Mouse (Mus musculus) stomach, embryonic 15.5 days (tissue): Measurements from ENCODE around the gene Cdc42ep1. TPM values are rescaled to one million over a fixed set of nuclear protein-coding genes. Genes with fewer than 3 reads are reported as not detected.

ENCODE experiments used
- ATAC-seq: fragments of 200-750 bp; cut with Nextera tagmentation; 2 replicates; pipeline ENCODE4 v1.8.0; 2017; ENCODE audit warnings: low read depth, moderate number of reproducible peaks, moderate TSS enrichment; ENCODE audit not compliant: insufficient read depth, low FRiP score
- H3K27ac ChIP-seq: fragments of 300-500 bp; sonication (generic); 2 replicates; pipeline ENCODE4 v1.5.1; 2015; ENCODE audit warnings: mild to moderate bottlenecking, inconsistent platforms
- H3K27me3 ChIP-seq: fragments of 300-500 bp; sonication (generic); replicated peaks from 2 replicates; pipeline ENCODE4 v1.6.1; 2015; ENCODE audit warnings: inconsistent platforms
- H3K36me3 ChIP-seq: fragments of 300-500 bp; sonication (generic); 2 replicates; pipeline ENCODE4 v1.6.1; 2015; ENCODE audit warnings: inconsistent platforms
- H3K4me1 ChIP-seq: fragments of 300-500 bp; sonication (generic); 2 replicates; pipeline ENCODE4 v1.6.1; 2015; ENCODE audit warnings: inconsistent platforms
- H3K4me2 ChIP-seq: fragments of 300-500 bp; sonication (generic); 2 replicates; pipeline ENCODE4 v1.6.1; 2015; ENCODE audit warnings: mild to moderate bottlenecking, inconsistent platforms
- H3K4me3 ChIP-seq: fragments of 300-500 bp; sonication (generic); replicated peaks from 2 replicates; pipeline ENCODE4 v1.5.1; 2015; ENCODE audit warnings: inconsistent platforms
- H3K9ac ChIP-seq: fragments of 300-500 bp; sonication (generic); 2 replicates; pipeline ENCODE4 v1.6.1; 2015; ENCODE audit warnings: inconsistent platforms
- H3K9me3 ChIP-seq: fragments of 300-500 bp; sonication (generic); 2 replicates; pipeline ENCODE4 v1.6.1; 2016; ENCODE audit warnings: inconsistent platforms
- WGBS: fragments of 180-500 bp; shearing (Covaris S2); methylation state at CpG from one replicate; pipeline ENCODE4 v1.1.7; 2015; 5-methylcytosine and 5-hydroxymethylcytosine counted together
- polyA plus RNA-seq: library from polyadenylated mRNA; unstranded; fragments of >200 nt; fragmentation: Nextera tagmentation; extraction: Ambion mirVana; gene quantifications from 2 replicates; pipeline ENCODE4 v1.2.1, GENCODE M21; 2015

Gene Cdc42ep1
- polyA plus RNA-seq, 1 experiment from 2014 or later = 54.1 TPM

DNA sequence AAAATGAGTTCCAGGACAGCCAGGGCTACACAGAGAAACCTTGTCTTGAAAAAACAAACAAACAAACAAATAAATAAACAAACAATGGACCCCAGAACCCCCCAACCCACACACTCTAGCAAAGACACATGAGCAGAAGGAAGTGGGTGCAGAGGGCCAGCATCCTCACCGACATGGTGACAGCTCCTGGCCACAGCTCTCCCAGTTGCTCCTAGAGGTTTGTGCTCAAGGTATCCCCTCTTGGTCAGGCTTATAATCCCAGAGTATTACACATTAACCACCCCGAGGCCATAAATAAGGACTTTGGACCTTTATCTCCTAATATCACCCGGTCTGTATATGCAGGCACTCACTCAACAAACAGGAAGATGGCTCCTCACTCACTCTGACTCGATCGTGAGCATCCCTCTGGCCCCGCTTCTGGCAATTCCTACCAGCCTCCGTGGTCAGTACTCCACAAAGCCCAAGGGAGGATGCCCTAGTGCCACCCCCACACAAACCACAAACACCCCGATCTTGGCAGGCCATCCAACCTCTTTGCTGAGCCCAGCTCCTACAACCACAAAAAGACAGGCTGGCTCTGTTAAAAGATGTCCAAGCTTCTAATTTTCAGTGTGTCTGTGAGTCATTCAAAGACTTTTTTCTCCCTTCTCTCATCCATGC lies 13.0 kb downstream of the Cdc42ep1 start, which contains the start of gene Lgals2:
TSS of gene Lgals2 (minus strand) at position 227 of the 663 bp plus-strand sequence.
- no peaks in the 10 kb centered on the region for H3K9me3 ChIP-seq
- H3K4me2 ChIP-seq = no peak within 1 kb of the TSS
- H3K4me3 ChIP-seq = no peak within 1 kb of the TSS; the same call in 1 of the 2 replicates
- H3K27ac ChIP-seq = no peak within 1 kb of the TSS
- ATAC-seq = no peak
- H3K9ac ChIP-seq = no peak within 1 kb of the TSS
- peaks cover 12% of the 10 kb centered on the region for H3K4me1 ChIP-seq
- no peaks in the 10 kb centered on the region for H3K27me3 ChIP-seq
- H3K36me3 ChIP-seq = no peaks in the 10 kb centered on the region
- WGBS = 64% methylated on average over 8 of the region's 8 CpGs

DNA sequence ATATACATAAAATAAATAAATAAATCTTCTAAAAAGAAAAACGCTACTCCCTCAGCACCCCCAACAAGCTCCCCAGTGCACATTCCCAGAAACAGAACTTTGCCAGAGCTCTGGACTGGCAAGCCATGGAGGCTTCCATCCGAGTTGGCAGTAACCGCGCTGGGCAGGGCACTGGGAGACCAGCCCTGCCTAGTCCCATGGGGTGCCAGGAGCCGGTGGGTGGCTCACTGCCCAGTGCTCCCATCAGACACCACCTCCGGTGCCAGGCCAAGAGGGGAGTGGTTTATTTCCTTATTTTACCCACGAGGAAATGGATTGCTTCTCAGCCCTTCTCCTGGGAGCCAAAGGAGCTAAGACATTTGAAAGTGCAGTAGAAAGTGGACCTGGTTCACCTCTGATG lies 14.6 kb downstream of the Cdc42ep1 start:
- no peak overlapping the region for H3K4me2 ChIP-seq
- no peak overlapping the region for H3K4me3 ChIP-seq
- no peak overlapping the region for H3K27ac ChIP-seq
- H3K36me3 ChIP-seq = no peaks in the 10 kb centered on the region
- no peak overlapping the region for H3K9ac ChIP-seq
- WGBS = 74% methylated on average over 7 of the region's 7 CpGs
- ATAC-seq = no peak
- H3K27me3 ChIP-seq = no peaks in the 10 kb centered on the region
- H3K9me3 ChIP-seq = no peaks in the 10 kb centered on the region
- no peaks in the 10 kb centered on the region for H3K4me1 ChIP-seq

DNA sequence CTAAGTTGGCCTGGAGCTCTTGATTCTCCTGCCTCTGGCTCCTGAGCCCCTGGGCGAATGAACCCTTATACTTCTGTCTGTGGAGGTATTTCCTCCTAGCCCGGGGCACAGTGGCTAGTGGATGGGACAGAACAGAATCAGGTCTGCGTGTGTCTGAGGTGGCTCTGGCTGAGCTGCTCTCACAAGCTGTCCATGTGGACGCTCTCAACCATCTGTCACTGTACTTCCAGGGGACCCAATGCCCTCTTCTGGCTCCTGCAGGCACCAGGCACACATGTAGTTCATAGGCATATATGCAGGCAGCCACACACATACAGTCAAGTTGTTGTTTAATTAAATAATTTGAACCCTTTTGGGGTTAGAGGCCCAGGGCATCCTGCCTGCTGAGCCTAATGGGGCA lies 16.9 kb downstream of the Cdc42ep1 start:
- Histone ChIP-seq H3K4me3 (no peak overlapping the region), H3K27ac (no peak overlapping the region), H3K9me3 (no peaks in the 10 kb centered on the region), H3K36me3 (no peaks in the 10 kb centered on the region), H3K27me3 (no peaks in the 10 kb centered on the region), H3K4me1 (peaks cover 6% of the 10 kb centered on the region; the same call in 1 of the 2 replicates), H3K9ac (no peak overlapping the region), H3K4me2 (no peak overlapping the region)
- ATAC-seq = no peak
- 66% methylated on average over 4 of the region's 4 CpGs for WGBS

DNA sequence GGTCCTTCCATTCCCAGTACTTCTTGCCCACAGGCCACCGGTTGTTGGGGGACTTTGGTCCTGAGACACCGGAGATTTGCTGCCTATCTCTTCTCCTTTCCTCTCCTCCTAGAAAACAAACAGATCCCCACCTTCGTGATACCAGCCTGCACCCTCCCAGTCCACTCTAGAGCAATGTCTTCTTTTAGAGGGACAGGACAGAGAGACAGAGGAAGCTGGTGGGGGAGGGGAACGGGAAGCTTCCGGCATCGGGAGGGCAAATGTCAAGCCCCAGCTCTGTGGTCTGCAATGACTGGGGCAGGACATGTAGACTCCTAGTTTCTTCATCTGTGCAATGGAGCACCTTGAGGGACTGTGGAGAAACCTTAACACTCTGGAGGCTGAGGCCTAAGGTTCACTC lies 17.3 kb downstream of the Cdc42ep1 start:
- no peak for ATAC-seq
- H3K4me3 ChIP-seq = no peak overlapping the region
- 57% methylated on average over 6 of the region's 6 CpGs for WGBS
- H3K27ac ChIP-seq = no peak overlapping the region
- no peaks in the 10 kb centered on the region for H3K9me3 ChIP-seq
- no peaks in the 10 kb centered on the region for H3K36me3 ChIP-seq
- no peak overlapping the region for H3K4me2 ChIP-seq
- H3K9ac ChIP-seq = no peak overlapping the region
- H3K27me3 ChIP-seq = no peaks in the 10 kb centered on the region
- peaks cover 6% of the 10 kb centered on the region; the same call in 1 of the 2 replicates for H3K4me1 ChIP-seq

DNA sequence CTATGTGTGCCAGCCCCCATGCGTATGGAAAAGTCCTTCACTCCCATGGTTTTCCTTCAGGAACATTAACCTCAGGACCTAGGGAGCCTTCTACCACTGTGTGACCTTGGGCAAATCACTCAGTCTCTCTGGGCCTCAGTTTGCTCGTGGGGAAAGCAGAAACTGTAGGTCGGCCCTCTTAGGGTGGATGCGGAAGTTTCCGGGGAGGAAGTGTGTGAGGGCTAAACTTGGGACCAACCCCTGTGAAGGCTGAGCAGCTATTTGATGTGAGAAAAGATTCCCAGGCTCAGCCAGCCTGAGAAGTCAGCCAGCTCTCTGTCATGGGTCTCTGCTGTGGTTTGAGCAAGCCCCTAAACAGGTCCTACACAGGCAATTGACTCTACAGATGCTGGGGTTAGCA lies 19.9 kb downstream of the Cdc42ep1 start:
- no peak overlapping the region for H3K9ac ChIP-seq
- H3K27me3 ChIP-seq = no peaks in the 10 kb centered on the region
- peaks cover 6% of the 10 kb centered on the region; the same call in 1 of the 2 replicates for H3K4me1 ChIP-seq
- H3K9me3 ChIP-seq = no peaks in the 10 kb centered on the region
- no peak for ATAC-seq
- H3K36me3 ChIP-seq = no peaks in the 10 kb centered on the region
- H3K4me3 ChIP-seq = no peak overlapping the region
- no peak overlapping the region for H3K27ac ChIP-seq
- 79% methylated on average over 5 of the region's 5 CpGs for WGBS
- H3K4me2 ChIP-seq = no peak overlapping the region

DNA sequence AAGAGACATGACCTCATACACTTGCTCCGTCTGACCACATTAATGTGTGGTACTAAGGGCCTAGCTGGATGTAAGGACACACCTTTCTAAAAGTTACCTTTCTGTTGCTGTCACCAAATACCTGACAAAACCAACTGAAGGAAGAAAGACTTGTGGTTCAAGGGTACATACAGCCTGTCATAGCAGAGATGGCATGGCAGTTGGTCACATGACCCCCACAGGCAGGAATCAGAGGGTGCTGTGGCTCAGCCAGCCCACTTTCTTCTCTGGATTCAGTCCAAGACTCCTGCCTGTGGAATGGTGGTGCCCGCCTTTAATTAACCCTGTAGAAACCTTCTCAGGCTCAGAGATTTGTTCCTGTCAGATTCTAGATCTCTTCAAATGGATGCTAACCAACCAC lies 20.7 kb downstream of the Cdc42ep1 start:
- Histone ChIP-seq H3K9me3 (no peaks in the 10 kb centered on the region), H3K27me3 (no peaks in the 10 kb centered on the region), H3K4me2 (no peak overlapping the region), H3K4me1 (peaks cover 12% of the 10 kb centered on the region), H3K27ac (no peak overlapping the region), H3K4me3 (no peak overlapping the region), H3K36me3 (no peaks in the 10 kb centered on the region), H3K9ac (no peak overlapping the region)
- no peak for ATAC-seq
- 56% methylated on average over 2 of the region's 2 CpGs for WGBS

DNA sequence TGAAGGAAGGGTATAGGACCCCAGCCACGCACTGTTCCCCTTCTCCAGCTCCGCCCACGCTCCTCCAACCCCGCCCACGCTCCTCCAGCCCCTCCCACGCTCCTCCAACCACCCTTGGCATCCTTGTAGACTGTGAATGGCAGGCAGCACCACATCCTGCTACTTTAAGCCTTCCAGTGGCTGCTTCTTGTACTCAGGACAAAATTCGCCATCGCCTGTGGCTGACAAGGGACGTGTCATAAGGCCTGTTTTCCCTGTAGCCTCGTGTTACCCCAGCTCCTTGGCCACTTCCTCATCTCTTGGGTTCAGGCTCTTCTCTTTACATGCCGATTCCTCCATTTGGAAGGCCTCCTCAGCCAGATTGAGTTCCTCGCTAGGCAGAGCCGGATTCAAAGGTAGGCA lies 21.4 kb downstream of the Cdc42ep1 start:
- 52% methylated on average over 13 of the region's 13 CpGs for WGBS
- no peaks in the 10 kb centered on the region for H3K27me3 ChIP-seq
- H3K4me2 ChIP-seq = no peak overlapping the region
- ATAC-seq = no peak
- H3K27ac ChIP-seq = peak overlapping the region; percentile 22; the same call in 1 of the 2 replicates
- H3K4me3 ChIP-seq = no peak overlapping the region
- peaks cover 19% of the 10 kb centered on the region for H3K4me1 ChIP-seq
- H3K36me3 ChIP-seq = no peaks in the 10 kb centered on the region
- H3K9me3 ChIP-seq = no peaks in the 10 kb centered on the region
- H3K9ac ChIP-seq = no peak overlapping the region

DNA sequence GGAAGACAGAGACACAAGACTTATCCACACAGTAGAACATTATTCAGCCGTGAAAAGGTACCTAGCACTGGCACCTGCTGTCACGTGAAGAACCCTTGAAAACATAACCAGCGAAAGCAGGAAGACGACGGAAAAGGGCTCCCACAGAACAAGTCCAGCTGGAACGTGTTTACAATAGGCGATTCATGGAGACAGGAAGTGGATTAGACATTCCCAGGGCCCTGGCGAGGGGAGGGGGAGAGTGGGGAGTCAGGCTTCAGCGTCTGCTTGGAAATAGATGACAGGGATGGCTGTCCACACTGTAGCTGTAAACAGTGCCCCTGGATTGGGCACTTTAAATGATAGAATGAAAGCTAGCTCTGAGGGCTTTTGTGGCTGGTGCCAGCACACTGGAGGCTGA lies 26.0 kb downstream of the Cdc42ep1 start:
- peaks cover 22% of the 10 kb centered on the region for H3K4me1 ChIP-seq
- H3K27ac ChIP-seq = peak overlapping the region; percentile 91
- no peak overlapping the region for H3K4me3 ChIP-seq
- H3K4me2 ChIP-seq = no peak overlapping the region; the same call in 1 of the 2 replicates
- WGBS = 9% methylated on average over 9 of the region's 9 CpGs
- H3K9me3 ChIP-seq = no peaks in the 10 kb centered on the region
- no peaks in the 10 kb centered on the region for H3K36me3 ChIP-seq
- no peaks in the 10 kb centered on the region for H3K27me3 ChIP-seq
- ATAC-seq = peak; percentile 65
- H3K9ac ChIP-seq = no peak overlapping the region

DNA sequence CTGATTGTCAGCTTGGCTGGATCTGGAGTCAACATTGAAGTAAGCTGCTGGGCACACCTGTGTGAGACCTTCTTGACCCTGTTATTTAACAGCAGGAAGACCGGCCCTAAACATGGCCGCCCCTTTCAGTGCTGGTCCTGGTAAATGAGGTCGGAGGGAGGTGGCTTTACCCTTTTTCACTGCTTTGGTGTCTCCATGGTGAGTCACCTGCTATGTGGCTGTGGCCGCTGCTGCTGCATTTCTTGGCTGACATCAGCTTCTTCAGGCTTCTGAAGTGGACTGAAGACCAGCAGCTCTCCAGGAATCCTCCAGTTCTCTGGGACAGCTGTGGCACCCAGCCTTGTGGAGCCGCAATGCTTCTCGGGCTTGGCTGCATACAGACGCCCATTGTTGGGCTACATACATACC lies 26.4 kb downstream of the Cdc42ep1 start:
- H3K4me3 ChIP-seq = no peak overlapping the region
- no peaks in the 10 kb centered on the region for H3K9me3 ChIP-seq
- no peaks in the 10 kb centered on the region for H3K27me3 ChIP-seq
- peaks cover 18% of the 10 kb centered on the region for H3K4me1 ChIP-seq
- peak; percentile 52; the same call in 1 of the 2 replicates for ATAC-seq
- H3K9ac ChIP-seq = no peak overlapping the region
- H3K27ac ChIP-seq = peak overlapping the region; percentile 91
- no peaks in the 10 kb centered on the region for H3K36me3 ChIP-seq
- 40% methylated on average over 7 of the region's 7 CpGs for WGBS
- H3K4me2 ChIP-seq = no peak overlapping the region; the same call in 1 of the 2 replicates

DNA sequence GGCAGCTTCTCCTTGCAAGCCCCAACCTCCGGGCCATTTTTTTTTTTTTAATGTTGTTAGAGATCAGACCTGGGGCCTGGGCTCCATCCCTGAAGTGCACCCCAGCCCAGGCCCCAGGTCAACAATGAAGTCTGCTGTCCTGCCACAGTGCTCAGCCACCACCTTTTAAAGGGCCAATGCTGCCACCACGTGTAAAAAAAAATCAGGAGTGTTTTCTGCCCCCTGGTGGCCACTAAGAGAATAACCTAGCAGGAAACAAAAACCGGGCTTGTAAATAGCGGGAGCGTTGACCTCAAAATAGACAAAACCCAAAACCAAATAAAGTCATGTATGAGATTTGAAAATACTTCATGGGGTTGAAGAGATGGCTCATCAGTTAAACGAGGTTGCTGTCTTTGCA lies 27.4 kb downstream of the Cdc42ep1 start:
- 27% methylated on average over 6 of the region's 6 CpGs for WGBS
- Histone ChIP-seq H3K27me3 (no peaks in the 10 kb centered on the region), H3K9ac (no peak overlapping the region), H3K4me2 (no peak overlapping the region), H3K36me3 (no peaks in the 10 kb centered on the region), H3K27ac (no peak overlapping the region), H3K4me1 (peaks cover 16% of the 10 kb centered on the region), H3K4me3 (no peak overlapping the region), H3K9me3 (no peaks in the 10 kb centered on the region)
- no peak for ATAC-seq

DNA sequence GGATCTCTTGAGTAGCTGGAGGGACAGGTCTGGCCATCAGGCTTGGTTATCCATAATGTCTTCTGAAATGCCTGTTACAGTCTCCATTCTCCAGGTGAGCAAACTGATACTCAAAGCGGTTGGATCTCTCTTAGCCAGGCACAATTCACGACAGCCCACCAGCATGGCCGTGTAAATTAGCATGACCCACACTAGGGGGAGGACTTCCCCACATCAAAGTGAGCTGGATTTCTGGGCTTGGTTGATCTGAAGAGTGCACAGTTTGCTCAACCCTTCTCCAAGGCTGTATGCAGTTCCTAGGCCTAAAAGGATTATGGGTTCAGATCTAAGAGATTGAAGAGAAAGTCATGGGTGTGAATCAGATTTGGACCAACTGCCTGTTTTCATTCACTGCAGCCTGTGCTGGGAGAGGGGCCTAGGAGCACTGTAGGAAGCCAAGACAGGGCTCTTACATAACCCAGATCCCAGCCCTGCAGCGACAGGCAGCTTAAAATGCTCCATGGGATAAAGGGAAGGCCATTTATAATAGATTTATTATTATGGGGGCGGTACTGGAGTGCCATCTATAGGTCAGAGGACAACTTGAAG lies 29.7 kb downstream of the Cdc42ep1 start:
- Histone ChIP-seq H3K4me2 (no peak overlapping the region), H3K27ac (no peak overlapping the region), H3K4me1 (peaks cover 27% of the 10 kb centered on the region), H3K9me3 (no peaks in the 10 kb centered on the region), H3K4me3 (no peak overlapping the region), H3K27me3 (no peaks in the 10 kb centered on the region), H3K9ac (no peak overlapping the region), H3K36me3 (no peaks in the 10 kb centered on the region)
- 35% methylated on average over 5 of the region's 5 CpGs for WGBS
- ATAC-seq = no peak

DNA sequence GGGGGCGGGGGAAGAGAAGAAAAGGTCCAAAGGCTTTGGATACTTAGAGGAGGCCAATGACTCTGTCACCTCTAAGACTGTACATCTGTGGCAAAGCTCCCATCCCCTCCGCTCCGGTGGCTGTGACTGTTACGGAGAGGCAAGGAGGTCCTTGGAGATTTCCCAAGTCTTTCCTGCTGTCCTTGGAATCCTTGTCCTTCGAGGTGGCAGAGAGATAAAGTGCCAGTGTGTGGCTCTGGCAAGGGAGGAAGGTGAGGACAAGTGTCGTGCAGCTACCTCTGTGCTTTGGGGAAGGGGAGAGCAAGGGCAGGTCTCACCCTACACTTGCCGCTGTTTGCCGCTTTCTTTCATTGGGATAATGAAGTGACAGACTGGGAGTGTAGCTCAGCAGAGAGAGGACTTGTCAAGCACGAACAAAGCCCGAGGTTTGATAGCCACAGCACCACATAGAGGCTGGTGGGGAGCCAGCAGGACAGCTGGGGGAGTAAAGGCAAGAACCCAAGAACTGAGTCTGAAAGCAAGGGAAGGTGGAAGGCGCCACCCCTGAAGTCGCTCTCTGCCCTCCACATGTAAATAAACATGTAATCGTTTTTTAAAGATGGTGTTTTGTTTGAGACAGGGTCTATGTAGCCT lies 31.5 kb downstream of the Cdc42ep1 start:
- H3K9me3 ChIP-seq = no peaks in the 10 kb centered on the region
- no peak for ATAC-seq
- H3K9ac ChIP-seq = no peak overlapping the region
- WGBS = 56% methylated on average over 13 of the region's 13 CpGs
- H3K36me3 ChIP-seq = no peaks in the 10 kb centered on the region
- H3K27me3 ChIP-seq = no peaks in the 10 kb centered on the region
- H3K4me1 ChIP-seq = peaks cover 19% of the 10 kb centered on the region
- no peak overlapping the region for H3K4me2 ChIP-seq
- no peak overlapping the region for H3K4me3 ChIP-seq
- no peak overlapping the region for H3K27ac ChIP-seq
